Mouse (Mus musculus) lung, postnatal 36 days (tissue): ENCODE measurements around the gene Dnajc22.

Source experiments
- DNase-seq: peaks from one replicate; pipeline ENCODE4 v3.0.0; 2022; ENCODE audit warnings: mixed read lengths

Dnajc22 gene

DNA sequence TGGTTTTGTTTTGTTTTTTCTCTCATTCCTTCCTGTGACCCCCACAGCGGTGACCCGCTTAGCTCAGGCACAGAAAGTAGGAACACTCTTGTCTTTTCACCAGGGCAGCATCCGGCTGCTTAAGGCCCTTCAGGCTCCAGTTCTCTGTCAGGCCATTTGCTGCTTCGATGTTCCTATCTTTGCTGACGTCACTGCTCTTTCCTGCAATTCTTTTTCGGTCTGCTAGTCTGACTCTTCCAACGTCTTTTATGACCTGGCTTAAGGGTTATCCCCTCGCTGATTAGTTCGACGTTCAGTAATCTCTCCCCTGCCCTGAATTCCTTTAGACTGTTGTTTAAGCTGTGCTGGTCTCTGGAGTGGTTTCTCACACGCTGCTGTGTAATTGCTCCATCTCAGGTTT lies 23.6 kb downstream of the Dnajc22 start:
- no peak for DNase-seq

DNA sequence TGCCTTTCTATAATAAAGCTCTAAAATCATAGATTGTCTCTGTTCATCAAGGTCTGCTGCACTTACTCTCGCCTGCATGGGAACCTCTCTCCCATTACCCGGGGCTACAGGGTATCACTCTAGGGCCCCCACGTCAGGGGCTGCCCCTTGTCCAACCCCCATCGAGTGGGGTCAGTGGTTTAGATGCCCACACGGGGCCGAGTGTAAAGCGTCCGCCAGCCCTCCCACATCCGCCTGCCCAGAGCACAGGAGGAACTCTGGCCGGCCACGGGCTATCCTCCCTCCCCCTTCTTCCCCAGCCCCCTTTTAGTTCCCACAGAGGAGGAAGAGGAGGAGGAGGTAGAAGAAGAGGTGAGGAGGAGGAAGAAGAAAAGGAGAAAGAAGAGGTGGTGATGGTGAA lies 27.8 kb downstream of the Dnajc22 start:
- no peak for DNase-seq

DNA sequence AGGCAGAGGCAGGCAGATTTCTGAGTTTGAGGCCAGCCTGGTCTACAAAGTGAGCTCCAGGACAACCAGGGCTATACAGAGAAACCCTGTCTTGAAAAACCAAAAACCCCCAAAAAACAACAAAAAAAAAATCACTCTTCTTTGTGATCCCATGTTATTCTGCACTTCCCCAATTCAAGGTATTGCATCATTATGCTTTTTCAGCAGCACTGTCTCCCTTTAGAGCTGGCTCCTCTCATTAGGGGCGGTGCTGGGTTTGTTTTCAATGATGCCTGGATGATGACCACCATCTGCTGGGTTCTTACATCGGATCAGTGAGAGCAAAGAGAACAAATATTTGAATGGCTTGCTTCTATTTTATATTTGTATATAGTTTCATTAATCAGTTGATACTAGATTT lies 29.7 kb downstream of the Dnajc22 start:
- no peak for DNase-seq

DNA sequence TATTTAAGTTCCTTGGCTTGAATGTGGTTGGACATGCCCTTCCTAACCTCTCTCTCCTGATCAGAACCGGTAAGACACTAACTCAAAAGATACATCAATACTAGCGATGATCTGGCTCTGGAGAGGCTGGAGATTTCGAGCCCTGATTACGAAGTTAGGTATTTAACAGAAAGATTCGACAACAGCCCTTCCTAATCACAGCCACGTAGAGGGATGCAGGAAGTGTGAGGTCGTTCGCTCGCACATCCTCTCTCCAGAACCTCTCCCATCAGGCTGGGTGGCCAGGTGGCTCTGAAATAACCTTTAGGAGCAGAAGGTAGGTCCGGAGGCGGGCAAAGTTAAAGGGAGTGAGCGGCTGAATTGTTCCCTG lies 32.7 kb downstream of the Dnajc22 start, which contains the start of gene Spats2:
Gene Spats2, plus strand, starts transcription at position 206 of the 370 bp plus-strand sequence.
- no peak for DNase-seq

DNA sequence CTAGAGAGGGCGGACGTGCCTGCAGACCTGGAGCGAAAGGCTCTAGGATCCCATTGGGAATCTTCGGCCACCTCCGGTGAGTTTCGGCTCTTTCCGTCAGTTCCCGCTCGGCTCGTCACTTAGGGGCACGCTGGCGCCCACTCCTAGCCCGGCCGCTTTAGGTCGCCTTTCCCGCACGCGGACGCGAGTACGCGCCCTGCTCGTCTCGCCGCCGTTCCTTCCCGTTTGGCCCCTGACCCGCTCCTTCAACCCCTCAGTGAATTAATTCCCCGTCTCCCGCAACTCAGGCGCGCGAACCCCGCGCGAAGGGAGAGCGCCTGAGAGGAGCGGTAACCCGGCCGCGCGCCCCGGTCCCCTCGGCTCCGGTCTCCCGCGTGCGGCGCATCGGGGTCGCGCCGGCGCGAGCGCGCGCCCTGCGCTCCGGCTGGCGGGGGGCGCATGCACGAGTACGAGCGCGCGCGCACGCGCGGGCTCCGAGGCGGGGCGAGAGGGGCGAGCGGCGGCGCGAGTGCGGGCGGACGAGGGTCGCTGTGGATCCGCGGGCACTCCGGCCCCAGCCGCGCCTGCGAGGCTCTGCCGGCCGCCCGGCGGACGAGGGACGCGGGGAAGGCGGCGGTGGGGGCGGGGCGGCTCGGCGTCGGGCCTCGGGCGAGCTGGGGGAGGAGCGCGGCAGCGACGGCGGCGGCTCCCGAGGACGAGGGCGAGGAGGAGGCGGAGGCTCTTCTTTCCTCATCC lies 33.3 kb downstream of the Dnajc22 start:
- DNase-seq, result peak; percentile 91

DNA sequence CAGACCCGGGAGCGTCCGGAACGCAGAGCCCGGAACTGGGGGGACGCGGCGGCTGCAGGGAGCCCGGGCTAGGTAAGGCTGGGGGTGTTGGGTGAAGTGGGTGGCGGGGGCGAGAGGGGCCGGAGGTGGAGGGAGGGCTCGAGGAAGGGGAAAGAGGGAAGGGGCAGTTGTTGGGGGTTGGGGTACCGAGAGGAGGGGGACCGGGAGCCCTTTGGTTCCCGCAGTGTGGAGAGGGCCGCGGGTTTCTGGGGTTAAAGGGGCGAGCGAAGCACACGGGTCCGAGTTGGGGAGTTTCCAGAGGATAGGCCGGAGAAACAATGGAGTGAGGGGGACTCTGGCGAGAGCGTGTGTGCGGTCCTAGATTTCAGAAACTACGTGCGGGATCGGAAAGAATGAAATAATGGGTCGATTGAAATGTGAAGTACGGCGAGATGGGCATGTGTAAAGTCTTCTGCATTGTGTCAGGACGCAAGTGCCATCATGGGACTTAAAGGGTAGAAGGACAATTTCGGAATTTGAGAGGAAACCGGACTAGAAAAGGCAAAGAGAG lies 33.9 kb downstream of the Dnajc22 start:
- no peak for DNase-seq

DNA sequence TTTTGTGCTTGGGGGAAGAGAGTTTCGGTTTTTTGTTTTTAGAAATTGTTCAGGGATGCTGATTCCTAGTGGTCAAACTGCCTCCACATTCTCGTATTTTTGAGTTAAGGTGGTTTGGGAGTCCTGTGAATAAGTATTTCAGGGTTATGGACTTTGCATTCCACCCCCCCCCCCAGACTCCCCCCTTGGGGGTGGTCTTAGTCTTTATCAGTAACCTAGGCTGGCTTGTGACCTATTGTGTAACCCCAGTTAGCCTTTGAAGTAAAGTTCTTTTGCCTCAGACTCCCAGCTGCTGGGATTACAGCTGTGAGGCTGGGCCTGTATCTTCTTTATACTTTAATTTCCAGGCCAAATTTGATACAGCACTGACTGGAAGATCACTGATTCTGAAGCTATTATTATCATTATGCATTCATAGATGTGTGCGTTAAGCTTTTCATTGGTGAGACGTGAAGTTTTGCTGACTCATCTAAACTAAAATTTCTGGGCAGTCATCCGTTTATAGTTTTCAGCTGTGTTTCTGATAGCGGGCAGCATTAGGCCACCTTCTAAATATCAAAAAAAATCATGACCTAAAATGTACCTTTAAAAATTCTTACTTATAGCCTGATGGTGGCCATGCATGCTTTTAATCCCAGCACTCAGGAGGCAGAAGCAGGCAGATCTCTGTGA lies 35.0 kb downstream of the Dnajc22 start:
- DNase-seq, result no peak

DNA sequence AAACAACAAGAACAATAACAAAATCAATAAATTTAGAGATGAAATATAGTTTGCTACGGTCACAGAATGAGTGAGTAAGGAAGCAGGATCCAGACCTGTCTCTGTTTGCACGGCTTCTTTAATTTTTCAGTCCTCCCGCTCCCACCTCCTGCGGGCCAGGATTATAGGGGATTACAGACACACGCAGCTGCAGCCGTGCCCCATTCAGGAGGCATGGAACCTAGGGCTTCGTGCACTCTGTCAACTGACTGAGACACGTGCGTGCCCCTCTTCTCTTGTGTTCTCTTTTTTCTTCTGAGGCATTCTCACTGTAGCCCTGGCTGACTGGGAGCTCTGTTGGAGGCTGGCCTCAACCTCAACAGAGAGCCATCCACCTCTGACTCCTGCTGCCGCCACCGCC lies 36.5 kb downstream of the Dnajc22 start:
- no peak for DNase-seq

DNA sequence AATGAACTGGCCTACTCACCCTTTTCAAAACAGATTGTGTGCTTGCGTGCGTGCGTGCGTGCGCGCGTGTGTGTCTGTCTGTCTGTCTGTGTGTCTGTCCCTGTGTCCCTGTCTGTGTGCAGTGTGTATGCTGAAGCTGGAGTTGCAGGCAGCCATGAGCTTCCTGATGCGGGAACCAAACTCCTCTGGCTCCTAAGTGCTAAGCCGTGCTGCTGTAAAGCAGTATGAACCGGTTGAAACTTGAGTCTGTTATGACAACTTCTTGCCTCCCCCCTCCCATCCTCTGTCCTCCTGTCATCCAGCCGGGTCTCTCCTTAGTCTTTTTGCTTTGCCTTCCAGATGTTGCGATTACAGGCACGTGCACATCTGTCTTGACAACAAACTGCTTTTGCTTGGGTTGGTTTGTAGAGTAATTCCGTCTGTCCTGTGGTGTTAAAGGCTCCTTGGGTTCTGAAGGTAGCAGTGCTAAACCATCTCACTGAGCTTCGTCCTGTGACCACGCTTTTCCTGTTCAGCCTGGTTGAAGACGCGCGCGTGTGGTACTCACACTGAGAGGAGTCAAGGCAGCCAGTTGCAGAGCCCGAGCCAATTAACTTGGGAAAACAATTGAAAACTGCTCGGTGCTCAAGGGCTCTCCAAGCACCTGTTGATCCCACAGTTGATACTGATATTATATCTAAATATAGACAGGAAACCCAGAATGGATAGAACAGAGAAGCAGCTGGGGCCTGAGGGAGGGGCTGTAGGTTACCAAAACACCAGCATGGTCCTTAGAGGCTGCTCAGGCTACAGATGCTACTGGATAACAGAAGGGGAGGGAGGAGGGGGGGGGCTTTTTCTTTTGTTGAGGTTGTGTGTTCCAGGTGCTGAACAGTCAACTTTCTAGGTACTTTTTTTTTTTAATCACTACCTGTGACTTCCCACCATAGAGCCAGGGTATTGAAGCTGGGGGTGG lies 37.3 kb downstream of the Dnajc22 start:
- DNase-seq, result no peak

DNA sequence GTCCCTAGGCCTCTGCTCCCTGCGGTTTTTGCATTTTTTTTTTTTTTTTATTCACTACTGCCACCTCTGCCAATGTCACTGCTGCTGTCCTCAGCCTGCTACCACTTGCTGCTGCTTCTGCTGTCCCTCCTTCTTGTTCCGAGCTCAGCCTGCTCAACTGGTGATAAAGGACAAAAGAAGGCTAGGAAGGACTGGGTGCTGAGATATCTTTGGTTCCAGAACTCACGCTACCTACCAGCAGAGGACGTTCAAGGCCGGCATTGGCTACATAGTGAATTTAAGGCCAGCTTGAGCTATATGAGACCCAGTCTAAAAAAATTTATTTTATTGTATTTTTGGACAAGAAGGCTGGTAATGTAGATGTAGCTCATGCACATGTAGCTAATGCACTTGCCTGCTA lies 45.4 kb downstream of the Dnajc22 start:
- DNase-seq, result no peak

DNA sequence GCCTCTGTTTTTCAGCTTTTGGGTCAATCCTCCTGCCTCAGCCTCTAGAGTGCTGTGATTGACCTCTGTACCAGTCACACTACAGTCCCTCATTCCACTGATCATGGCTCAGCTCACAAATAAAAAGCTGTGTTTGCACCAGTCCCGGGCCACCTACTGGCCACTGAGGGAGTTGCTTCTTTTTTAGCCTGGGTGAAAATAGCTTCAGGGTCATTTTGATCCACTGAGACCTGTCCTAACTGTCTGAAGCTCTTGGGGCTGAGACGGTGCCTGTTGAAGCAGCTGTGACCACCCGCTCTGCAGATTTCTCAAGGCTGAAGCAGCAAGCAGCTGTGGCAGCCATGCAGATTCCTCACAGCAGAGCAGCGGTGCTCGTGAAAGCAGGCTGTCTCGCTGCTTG lies 46.7 kb downstream of the Dnajc22 start:
- DNase-seq, result peak; percentile 68

DNA sequence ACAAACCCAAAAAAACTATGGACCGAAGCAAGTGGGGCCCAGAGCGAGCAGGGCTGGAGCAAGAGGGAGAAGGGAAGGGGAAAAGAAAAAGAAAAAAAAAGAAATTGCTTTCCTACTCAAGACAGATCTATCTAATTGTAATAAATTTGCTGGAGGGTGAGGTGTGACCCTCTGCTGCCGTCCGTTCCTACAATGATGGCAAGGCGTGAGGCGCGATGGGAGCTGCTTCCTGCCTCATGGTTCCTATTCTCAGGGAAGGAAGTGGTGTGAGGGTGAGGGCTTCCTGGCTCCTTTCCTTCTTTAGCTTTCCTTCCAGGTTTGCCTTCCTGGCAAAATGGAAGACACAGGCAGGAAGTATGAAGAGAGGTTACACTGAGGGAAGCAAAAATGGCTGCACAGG lies 57.5 kb downstream of the Dnajc22 start:
- DNase-seq, result no peak

DNA sequence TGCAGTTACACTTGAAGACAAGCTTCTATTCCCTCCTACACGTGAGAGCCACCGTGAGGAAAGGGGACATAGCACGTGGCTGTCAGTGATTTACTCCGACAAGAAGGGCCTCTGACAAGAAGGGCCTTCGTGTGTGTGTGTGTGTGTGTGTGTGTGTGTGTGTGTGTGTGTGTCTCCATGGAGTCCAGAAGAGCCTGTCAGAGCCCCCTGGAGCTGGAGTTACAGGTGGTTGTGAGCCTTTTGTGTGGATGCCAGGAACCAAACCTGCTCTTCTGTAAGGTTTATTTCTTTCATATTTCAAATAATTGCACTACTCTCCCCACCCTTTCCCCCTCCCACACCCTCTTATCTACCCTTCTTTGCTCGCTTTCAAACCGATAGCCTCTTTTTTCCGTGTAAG lies 58.4 kb downstream of the Dnajc22 start:
- no peak for DNase-seq

DNA sequence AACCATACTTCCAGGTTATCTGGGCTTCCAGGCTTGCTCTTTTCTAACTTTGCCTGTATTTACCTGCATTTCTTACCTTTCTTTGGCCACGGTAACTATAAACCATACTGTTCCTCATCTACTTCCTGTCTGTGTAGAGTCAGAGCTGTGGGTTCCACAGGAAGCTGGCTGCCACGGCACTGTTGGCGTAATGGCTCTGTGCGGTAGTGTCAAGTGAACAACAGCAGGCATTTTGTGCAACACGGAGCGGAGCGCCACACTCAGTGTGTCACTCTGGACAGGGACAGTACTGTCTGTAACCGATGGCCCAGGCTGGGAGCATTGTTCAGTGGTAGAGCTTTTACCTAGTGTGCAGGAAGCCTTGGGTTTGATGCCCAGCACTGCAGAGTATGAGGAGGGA lies 60.5 kb downstream of the Dnajc22 start:
- DNase-seq, result no peak
